Mouse (Mus musculus): Measurements from ENCODE around the gene Gm49322. TPM values are rescaled to one million over a fixed set of nuclear protein-coding genes. Genes with fewer than 3 reads are reported as not detected.
"Not testable (repeated sequence)": the region's sequence is repeated elsewhere in the genome, so short reads cannot be mapped to it uniquely, and the experiment has no call there.

Gm49322 gene
- 3.3 and 4.0 TPM in 2 replicates for polyA plus RNA-seq (2015; fragmentation: Nextera tagmentation; extraction: Ambion mirVana)

GRCm38 (mm10) chr10:80605721-80606120, at the start of gene Gm49322:
Gene Gm49322, plus strand, starts transcription at chr10:80606021.
- WGBS: 86% methylated on average over 4 of the region's 4 CpGs

GRCm38 (mm10) chr10:80557346-80557965, 48.4 kb upstream of the Gm49322 start:
- Histone ChIP-seq H3K27ac (ENCODE audit: low read length) (no peak overlapping the region), H3K27me3 (replicated peaks; ENCODE audit: control insufficient read depth, insufficient read depth, low read length) (no peaks in the 10 kb centered on the region), H3K9me3 (ENCODE audit: control insufficient read depth, low read length) (no peaks in the 10 kb centered on the region), H3K9ac (ENCODE audit: low read depth, low read length) (peak overlapping the region; percentile 37; the same call in 1 of the 2 replicates), H3K4me2 (ENCODE audit: low read depth, low read length) (no peak overlapping the region; the same call in 1 of the 2 replicates), H3K4me3 (ENCODE audit: low read length) (no peak overlapping the region), H3K4me1 (ENCODE audit: control insufficient read depth, insufficient read depth, low read length) (peaks cover 38% of the 10 kb centered on the region), H3K36me3 (ENCODE audit: control insufficient read depth, insufficient read depth, low read length) (no peaks in the 10 kb centered on the region)
- WGBS: 33% methylated on average over 5 of the region's 5 CpGs
- ATAC-seq: no peak

More at GRCm38 (mm10) chr10:80605721-80606120, at the start of gene Gm49322:
- H3K36me3 ChIP-seq (ENCODE audit: control insufficient read depth, insufficient read depth, low read length): peaks cover 26% of the 10 kb centered on the region
- H3K9me3 ChIP-seq (ENCODE audit: control insufficient read depth, low read length); H3K27me3 ChIP-seq (replicated peaks; ENCODE audit: control insufficient read depth, insufficient read depth, low read length); ATAC-seq: not testable (repeated sequence)
- H3K4me3 ChIP-seq (ENCODE audit: low read length): 0 out of 2 replicates have a peak within 1 kb of the TSS, but pooled peaks have one; percentile 16
- peak within 1 kb of the TSS; percentile 32; the same call in 1 of the 2 replicates for H3K4me2 ChIP-seq (ENCODE audit: low read depth, low read length)
- H3K27ac ChIP-seq (ENCODE audit: low read length): peak within 1 kb of the TSS; percentile 66
- peak within 1 kb of the TSS; percentile 10; the same call in 1 of the 2 replicates for H3K9ac ChIP-seq (ENCODE audit: low read depth, low read length)
- peaks cover 24% of the 10 kb centered on the region for H3K4me1 ChIP-seq (ENCODE audit: control insufficient read depth, insufficient read depth, low read length)

GRCm38 (mm10) chr10:80559431-80559830, 46.4 kb upstream of the Gm49322 start:
- Histone ChIP-seq H3K4me3 (ENCODE audit: low read length) (no peak overlapping the region), H3K36me3 (ENCODE audit: control insufficient read depth, insufficient read depth, low read length) (no peaks in the 10 kb centered on the region), H3K4me1 (ENCODE audit: control insufficient read depth, insufficient read depth, low read length) (peaks cover 31% of the 10 kb centered on the region), H3K4me2 (ENCODE audit: low read depth, low read length) (no peak overlapping the region), H3K9me3 (ENCODE audit: control insufficient read depth, low read length) (no peaks in the 10 kb centered on the region), H3K27me3 (replicated peaks; ENCODE audit: control insufficient read depth, insufficient read depth, low read length) (no peaks in the 10 kb centered on the region), H3K27ac (ENCODE audit: low read length) (no peak overlapping the region), H3K9ac (ENCODE audit: low read depth, low read length) (no peak overlapping the region)
- ATAC-seq: no peak
- 85% methylated on average over 7 of the region's 7 CpGs for WGBS

- peak overlapping the region; percentile 92 for H3K27ac ChIP-seq (ENCODE audit: low read length)
- 1% methylated on average over 13 of the region's 13 CpGs for WGBS
- no peaks in the 10 kb centered on the region for H3K9me3 ChIP-seq (ENCODE audit: control insufficient read depth, low read length)
- H3K4me1 ChIP-seq (ENCODE audit: control insufficient read depth, insufficient read depth, low read length): peaks cover 30% of the 10 kb centered on the region
- peak overlapping the region; percentile 99 for H3K9ac ChIP-seq (ENCODE audit: low read depth, low read length)
- no peaks in the 10 kb centered on the region for H3K36me3 ChIP-seq (ENCODE audit: control insufficient read depth, insufficient read depth, low read length)
- H3K4me2 ChIP-seq (ENCODE audit: low read depth, low read length): peak overlapping the region; percentile 66
- peak overlapping the region; percentile 99 for H3K4me3 ChIP-seq (ENCODE audit: low read length)
- H3K27me3 ChIP-seq (replicated peaks; ENCODE audit: control insufficient read depth, insufficient read depth, low read length): no peaks in the 10 kb centered on the region
- ATAC-seq: peak; percentile 27
These were observed 45.2 kb upstream of the Gm49322 start for GRCm38 (mm10) chr10:80560621-80561020.

- peak; percentile 86 for ATAC-seq
- Histone ChIP-seq H3K27ac (ENCODE audit: low read length) (peak within 1 kb of the TSS; percentile 92), H3K4me1 (ENCODE audit: control insufficient read depth, insufficient read depth, low read length) (peaks cover 30% of the 10 kb centered on the region), H3K4me2 (ENCODE audit: low read depth, low read length) (peak within 1 kb of the TSS; percentile 66), H3K36me3 (ENCODE audit: control insufficient read depth, insufficient read depth, low read length) (no peaks in the 10 kb centered on the region), H3K9me3 (ENCODE audit: control insufficient read depth, low read length) (no peaks in the 10 kb centered on the region), H3K27me3 (replicated peaks; ENCODE audit: control insufficient read depth, insufficient read depth, low read length) (no peaks in the 10 kb centered on the region), H3K9ac (ENCODE audit: low read depth, low read length) (peak within 1 kb of the TSS; percentile 99), H3K4me3 (ENCODE audit: low read length) (peak within 1 kb of the TSS; percentile 99)
- under 1% methylated on average over 72 of the region's 72 CpGs for WGBS
These were observed 44.5 kb upstream of the Gm49322 start, which contains the start of gene Rexo1 for GRCm38 (mm10) chr10:80561116-80561944. Gene Rexo1, minus strand, starts transcription at chr10:80561560.

- Histone ChIP-seq H3K4me3 (ENCODE audit: low read length) (no peak overlapping the region), H3K9me3 (ENCODE audit: control insufficient read depth, low read length) (no peaks in the 10 kb centered on the region), H3K36me3 (ENCODE audit: control insufficient read depth, insufficient read depth, low read length) (no peaks in the 10 kb centered on the region), H3K4me2 (ENCODE audit: low read depth, low read length) (no peak overlapping the region), H3K9ac (ENCODE audit: low read depth, low read length) (0 out of 2 replicates have a peak overlapping the region, but pooled peaks have one; percentile 14), H3K27me3 (replicated peaks; ENCODE audit: control insufficient read depth, insufficient read depth, low read length) (no peaks in the 10 kb centered on the region), H3K27ac (ENCODE audit: low read length) (no peak overlapping the region), H3K4me1 (ENCODE audit: control insufficient read depth, insufficient read depth, low read length) (peaks cover 28% of the 10 kb centered on the region)
- WGBS: 25% methylated on average over 17 of the region's 17 CpGs
- peak; percentile 42 for ATAC-seq
These were observed 39.3 kb upstream of the Gm49322 start for GRCm38 (mm10) chr10:80566375-80567092.

GRCm38 (mm10) chr10:80568876-80569275, 36.9 kb upstream of the Gm49322 start:
- 95% methylated on average over 28 of the region's 29 CpGs for WGBS
- Histone ChIP-seq H3K9ac (ENCODE audit: low read depth, low read length) (no peak overlapping the region), H3K4me3 (ENCODE audit: low read length) (no peak overlapping the region), H3K4me1 (ENCODE audit: control insufficient read depth, insufficient read depth, low read length) (peaks cover 48% of the 10 kb centered on the region), H3K4me2 (ENCODE audit: low read depth, low read length) (no peak overlapping the region), H3K27ac (ENCODE audit: low read length) (no peak overlapping the region), H3K9me3 (ENCODE audit: control insufficient read depth, low read length) (no peaks in the 10 kb centered on the region), H3K27me3 (replicated peaks; ENCODE audit: control insufficient read depth, insufficient read depth, low read length) (no peaks in the 10 kb centered on the region), H3K36me3 (ENCODE audit: control insufficient read depth, insufficient read depth, low read length) (no peaks in the 10 kb centered on the region)
- ATAC-seq: no peak

GRCm38 (mm10) chr10:80569664-80570066, 36.2 kb upstream of the Gm49322 start:
- Histone ChIP-seq H3K4me1 (ENCODE audit: control insufficient read depth, insufficient read depth, low read length) (peaks cover 55% of the 10 kb centered on the region), H3K4me3 (ENCODE audit: low read length) (peak overlapping the region; percentile 27), H3K9ac (ENCODE audit: low read depth, low read length) (peak overlapping the region; percentile 59), H3K36me3 (ENCODE audit: control insufficient read depth, insufficient read depth, low read length) (no peaks in the 10 kb centered on the region), H3K9me3 (ENCODE audit: control insufficient read depth, low read length) (no peaks in the 10 kb centered on the region), H3K4me2 (ENCODE audit: low read depth, low read length) (peak overlapping the region; percentile 48), H3K27me3 (replicated peaks; ENCODE audit: control insufficient read depth, insufficient read depth, low read length) (no peaks in the 10 kb centered on the region), H3K27ac (ENCODE audit: low read length) (peak overlapping the region; percentile 61)
- WGBS: 26% methylated on average over 10 of the region's 10 CpGs
- ATAC-seq: peak; percentile 63

Measured in intestine, embryonic 16.5 days (tissue).